Mouse (Mus musculus) yolk sac, embryonic 10.5 days (tissue): ENCODE measurements around the gene Hirip3.

ENCODE experiments used
- DNase-seq: peaks from one replicate; pipeline ENCODE4 v3.0.0-alpha.2; 2017; ENCODE audit warnings: low spot score

Hirip3 gene

DNA sequence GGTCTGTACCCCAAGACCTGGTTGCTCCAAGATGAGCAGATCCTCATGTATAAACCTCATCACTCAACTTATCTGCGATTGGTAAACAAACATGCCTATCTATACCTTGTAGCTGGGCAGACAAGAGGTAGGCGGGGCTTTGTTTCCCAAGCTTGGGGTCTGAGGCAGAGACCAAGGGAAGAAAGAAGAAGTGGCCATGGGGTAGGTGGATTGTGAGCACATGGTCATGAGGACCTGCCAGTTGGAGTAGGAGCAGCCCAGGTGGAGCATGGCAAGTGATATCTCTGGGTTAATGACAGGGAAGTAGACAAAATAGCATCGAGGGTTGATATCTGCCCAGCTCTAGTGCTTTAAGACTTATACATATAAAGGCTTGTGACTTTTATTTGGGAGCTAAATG is 53.1 kb downstream of the Hirip3 start:
- DNase-seq: no peak
